Mouse (Mus musculus) midbrain, embryonic 16.5 days (tissue): Measurements from ENCODE around the gene Emc8. TPM values are rescaled to one million over a fixed set of nuclear protein-coding genes. Genes with fewer than 3 reads are reported as not detected.

Experiments
- ATAC-seq: fragments of 200-750 bp; cut with Nextera tagmentation; 2 replicates; pipeline ENCODE4 v1.8.0; 2017; ENCODE audit warnings: moderate TSS enrichment
- H3K27ac ChIP-seq: fragments of 300-500 bp; sonication (generic); 2 replicates; pipeline ENCODE4 v1.5.1; 2014; ENCODE audit warnings: mild to moderate bottlenecking, low read length, mixed read lengths
- H3K27me3 ChIP-seq: fragments of 300-500 bp; sonication (generic); 2 replicates; pipeline ENCODE4 v1.6.1; 2014; ENCODE audit warnings: low read depth, low read length, mixed read lengths; ENCODE audit not compliant: control insufficient read depth, insufficient read depth
- H3K36me3 ChIP-seq: fragments of 300-500 bp; sonication (generic); 2 replicates; pipeline ENCODE4 v1.6.1; 2014; ENCODE audit warnings: mild to moderate bottlenecking, low read length, moderate library complexity, mixed read lengths; ENCODE audit not compliant: control insufficient read depth, insufficient read depth
- H3K4me1 ChIP-seq: fragments of 300-500 bp; sonication (generic); 2 replicates; pipeline ENCODE4 v1.6.1; 2014; ENCODE audit warnings: mild to moderate bottlenecking, low read length, mixed read lengths; ENCODE audit not compliant: control insufficient read depth, insufficient read depth
- H3K4me2 ChIP-seq: fragments of 300-500 bp; sonication (generic); 2 replicates; pipeline ENCODE4 v1.6.1; 2014; ENCODE audit warnings: mild to moderate bottlenecking, low read length, mixed read lengths
- H3K4me3 ChIP-seq: fragments of 300-500 bp; sonication (generic); 2 replicates; pipeline ENCODE4 v1.5.1; 2014; ENCODE audit warnings: low read depth, mild to moderate bottlenecking, low read length, moderate library complexity, mixed read lengths
- H3K9ac ChIP-seq: fragments of 300-500 bp; sonication (generic); 2 replicates; pipeline ENCODE4 v1.6.1; 2014; ENCODE audit warnings: low read depth, low read length, mixed read lengths
- H3K9me3 ChIP-seq: fragments of 300-500 bp; sonication (generic); replicated peaks from 2 replicates; pipeline ENCODE4 v1.6.1; 2014; ENCODE audit warnings: mild to moderate bottlenecking, low read length, mixed read lengths; ENCODE audit not compliant: control insufficient read depth, poor library complexity, severe bottlenecking
- WGBS: fragments of 180-500 bp; shearing (Covaris S2); extraction: QIAGEN DNeasy Blood & Tissue Kit; methylation state at CpG from one replicate; pipeline ENCODE4 v1.1.7; 2014; 5-methylcytosine and 5-hydroxymethylcytosine counted together
- polyA plus RNA-seq: library from polyadenylated mRNA; unstranded; fragments of >200 nt; fragmentation: Nextera tagmentation; extraction: Ambion mirVana; gene quantifications from 2 replicates; pipeline ENCODE4 v1.2.1, GENCODE M21; 2015

Gene Emc8
- polyA plus RNA-seq, 1 experiment from 2014 or later = 99.5 TPM

DNA sequence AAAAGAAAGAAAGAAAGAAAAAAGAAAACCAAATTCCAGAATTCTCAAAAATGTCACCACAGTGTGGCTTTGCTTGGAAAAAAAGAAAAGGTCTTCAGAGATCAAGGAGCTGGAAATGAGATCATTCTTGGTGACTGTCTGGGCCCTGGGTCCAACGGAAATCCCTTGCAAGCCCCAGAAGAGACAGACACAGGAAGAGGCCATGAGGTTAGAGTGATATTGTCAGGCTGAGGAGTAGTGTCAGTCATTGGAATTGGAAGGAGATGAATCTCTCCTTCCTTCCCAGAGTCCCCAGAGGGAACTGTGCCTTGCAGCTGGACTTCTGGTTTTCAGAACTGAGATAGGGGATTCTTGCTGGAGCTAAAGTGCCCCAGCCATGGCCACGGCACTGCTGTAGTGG lies 31.2 kb upstream of the Emc8 start:
- no peaks in the 10 kb centered on the region for H3K4me1 ChIP-seq
- WGBS = 75% methylated on average over 2 of the region's 2 CpGs
- no peak overlapping the region for H3K4me3 ChIP-seq
- no peaks in the 10 kb centered on the region; the same call in 1 of the 2 replicates for H3K27me3 ChIP-seq
- ATAC-seq = no peak
- no peak overlapping the region for H3K27ac ChIP-seq
- H3K4me2 ChIP-seq = no peak overlapping the region
- no peak overlapping the region for H3K9ac ChIP-seq
- no peaks in the 10 kb centered on the region for H3K36me3 ChIP-seq
- H3K9me3 ChIP-seq = no peaks in the 10 kb centered on the region

DNA sequence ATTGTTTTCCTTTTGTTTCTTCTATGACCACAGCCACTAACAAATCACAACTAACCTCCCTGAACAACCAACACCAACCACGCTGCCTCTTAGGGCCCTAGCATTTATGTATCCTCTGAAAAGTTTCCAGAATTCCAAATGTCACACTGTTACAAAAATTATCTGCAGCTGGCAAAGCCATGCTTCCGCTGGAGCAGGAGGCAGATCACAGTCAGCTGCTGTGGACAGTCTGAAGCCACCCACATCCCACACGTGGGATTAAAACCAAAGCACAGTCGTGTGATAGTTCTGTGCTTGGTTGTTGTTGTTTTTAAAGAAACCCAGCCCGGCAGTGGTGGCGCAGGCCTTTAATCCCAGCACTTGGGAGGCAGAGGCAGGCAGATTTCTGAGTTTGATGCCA lies 30.7 kb upstream of the Emc8 start:
- H3K4me1 ChIP-seq = no peaks in the 10 kb centered on the region
- no peaks in the 10 kb centered on the region; the same call in 1 of the 2 replicates for H3K27me3 ChIP-seq
- WGBS = 79% methylated on average over 6 of the region's 6 CpGs
- no peaks in the 10 kb centered on the region for H3K9me3 ChIP-seq
- no peak overlapping the region for H3K27ac ChIP-seq
- no peak overlapping the region for H3K9ac ChIP-seq
- no peak for ATAC-seq
- H3K4me3 ChIP-seq = no peak overlapping the region
- no peaks in the 10 kb centered on the region for H3K36me3 ChIP-seq
- no peak overlapping the region for H3K4me2 ChIP-seq

DNA sequence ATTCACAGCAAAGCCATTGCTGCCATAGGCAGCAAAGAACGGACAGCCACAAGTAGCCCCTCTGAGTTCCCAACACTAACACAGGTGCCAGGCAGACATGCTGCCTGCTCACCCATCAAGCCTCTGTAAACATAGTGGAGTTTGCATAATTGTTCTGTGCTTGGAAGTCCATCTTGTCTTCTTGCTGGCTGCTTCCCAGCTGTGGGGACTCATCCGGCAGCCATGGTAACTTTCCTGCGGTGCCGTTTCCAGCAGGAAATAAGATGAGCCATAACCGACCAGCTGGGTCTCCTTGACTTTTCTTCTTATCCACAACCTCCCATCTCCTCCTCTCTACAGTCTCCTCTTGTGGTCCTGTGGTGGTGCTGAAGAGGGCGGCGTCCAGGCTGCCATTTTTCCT lies 30.1 kb upstream of the Emc8 start:
- H3K27ac ChIP-seq = no peak overlapping the region
- ATAC-seq = no peak
- no peak overlapping the region for H3K4me3 ChIP-seq
- no peaks in the 10 kb centered on the region for H3K36me3 ChIP-seq
- H3K27me3 ChIP-seq = no peaks in the 10 kb centered on the region; the same call in 1 of the 2 replicates
- H3K9me3 ChIP-seq = no peaks in the 10 kb centered on the region
- H3K9ac ChIP-seq = no peak overlapping the region
- no peaks in the 10 kb centered on the region for H3K4me1 ChIP-seq
- 81% methylated on average over 7 of the region's 7 CpGs for WGBS
- H3K4me2 ChIP-seq = no peak overlapping the region

DNA sequence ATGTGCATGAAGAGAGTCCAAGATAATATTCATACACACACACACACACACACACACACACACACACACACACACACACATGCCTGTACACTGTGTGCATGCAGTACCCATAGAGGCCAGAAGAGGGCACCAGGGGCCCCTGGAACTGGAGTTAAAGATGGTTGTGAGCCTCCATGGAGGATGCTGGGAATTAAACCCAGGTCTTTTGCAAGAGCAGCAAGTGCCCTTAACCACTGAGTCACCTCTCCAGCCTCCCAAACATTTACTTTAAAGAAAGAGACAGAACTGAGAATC lies 29.6 kb upstream of the Emc8 start:
- no peak for ATAC-seq

DNA sequence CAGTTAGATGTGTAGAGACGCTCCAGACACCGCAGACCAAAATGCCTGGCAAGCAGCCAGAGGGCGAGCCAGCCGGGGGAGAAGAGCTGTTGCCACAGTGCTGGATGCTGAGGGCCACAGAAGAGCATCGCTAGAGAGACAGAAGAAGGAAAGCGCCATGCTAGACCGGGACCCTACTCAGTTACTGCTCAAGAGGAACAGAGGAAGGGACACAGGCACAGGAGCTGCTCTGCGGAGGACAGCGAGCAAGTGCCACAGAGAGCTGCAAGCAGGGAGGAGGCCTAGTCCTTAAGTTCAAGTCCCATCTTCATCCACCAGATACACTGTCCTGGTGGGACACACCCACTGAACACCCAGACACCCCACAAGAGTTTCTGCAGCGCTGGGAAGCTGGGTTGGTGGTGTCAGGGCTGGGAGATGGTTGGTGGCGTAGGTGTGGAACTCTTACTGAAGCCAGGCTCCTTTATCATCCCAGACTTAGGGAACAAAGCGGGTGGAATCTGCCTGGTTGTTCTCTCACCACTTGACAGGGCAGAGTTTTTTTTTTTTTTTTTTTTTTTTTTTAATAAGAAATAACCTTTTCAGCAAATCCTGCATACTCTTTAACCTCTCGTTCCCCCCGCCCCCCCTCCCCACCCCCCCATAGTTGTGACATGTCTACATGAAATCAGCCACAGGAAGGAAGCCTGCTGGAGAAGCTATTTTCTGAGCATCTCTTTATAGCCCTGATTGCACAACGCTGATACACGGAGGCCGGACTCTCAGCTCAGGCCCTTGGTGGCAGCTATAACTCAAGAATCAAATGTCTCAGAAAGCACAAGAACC lies 29.0 kb upstream of the Emc8 start:
- Histone ChIP-seq H3K9me3 (no peaks in the 10 kb centered on the region), H3K27me3 (no peaks in the 10 kb centered on the region; the same call in 1 of the 2 replicates), H3K4me1 (no peaks in the 10 kb centered on the region), H3K36me3 (no peaks in the 10 kb centered on the region), H3K4me2 (no peak overlapping the region), H3K4me3 (no peak overlapping the region), H3K27ac (no peak overlapping the region), H3K9ac (no peak overlapping the region)
- 76% methylated on average over 17 of the region's 17 CpGs for WGBS
- ATAC-seq = no peak

More for the DNA sequence above, 29.6 kb upstream of the Emc8 start:
- Histone ChIP-seq H3K27me3 (no peaks in the 10 kb centered on the region; the same call in 1 of the 2 replicates), H3K4me1 (no peaks in the 10 kb centered on the region), H3K4me3 (no peak overlapping the region), H3K9me3 (no peaks in the 10 kb centered on the region), H3K27ac (no peak overlapping the region), H3K9ac (no peak overlapping the region), H3K36me3 (no peaks in the 10 kb centered on the region), H3K4me2 (no peak overlapping the region)

DNA sequence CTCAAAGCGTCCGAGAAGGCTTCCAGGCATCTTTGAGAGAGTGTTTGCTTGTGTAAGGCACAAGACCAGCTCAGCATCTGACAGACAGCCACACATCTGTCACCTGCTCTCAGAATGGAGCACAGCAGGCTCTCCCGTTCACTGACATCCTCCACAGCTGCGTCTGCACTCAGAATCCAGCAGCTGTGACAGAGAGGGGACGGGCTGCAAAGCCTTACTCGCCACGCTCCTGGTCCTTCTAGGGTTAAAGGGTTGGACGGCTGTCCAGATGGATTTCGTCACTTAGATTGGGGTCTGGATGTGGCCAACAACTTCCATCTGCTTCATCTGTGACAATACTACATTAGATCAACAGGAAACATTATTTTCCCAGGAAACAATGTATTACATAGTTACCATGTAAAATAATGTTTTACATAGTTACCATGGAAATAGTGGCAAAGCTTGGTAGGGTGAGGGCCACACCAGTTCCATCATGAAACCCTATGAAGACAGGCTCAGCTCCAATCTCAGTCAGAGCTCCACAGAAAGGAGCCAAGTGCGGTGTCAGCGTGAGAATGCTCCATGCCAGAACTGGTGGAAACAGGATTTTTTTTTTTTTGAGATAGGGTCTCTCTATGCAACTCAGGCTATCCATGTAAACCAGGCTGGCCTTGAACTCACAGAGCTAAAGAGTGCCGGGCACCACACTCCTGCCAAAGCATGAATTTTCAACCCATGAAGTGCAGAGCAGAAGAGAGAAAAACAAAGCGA lies 28.2 kb upstream of the Emc8 start:
- Histone ChIP-seq H3K9me3 (no peaks in the 10 kb centered on the region), H3K4me1 (no peaks in the 10 kb centered on the region), H3K9ac (no peak overlapping the region), H3K27ac (no peak overlapping the region), H3K4me3 (no peak overlapping the region), H3K4me2 (no peak overlapping the region), H3K36me3 (no peaks in the 10 kb centered on the region), H3K27me3 (no peaks in the 10 kb centered on the region; the same call in 1 of the 2 replicates)
- 52% methylated on average over 13 of the region's 13 CpGs for WGBS
- no peak for ATAC-seq

DNA sequence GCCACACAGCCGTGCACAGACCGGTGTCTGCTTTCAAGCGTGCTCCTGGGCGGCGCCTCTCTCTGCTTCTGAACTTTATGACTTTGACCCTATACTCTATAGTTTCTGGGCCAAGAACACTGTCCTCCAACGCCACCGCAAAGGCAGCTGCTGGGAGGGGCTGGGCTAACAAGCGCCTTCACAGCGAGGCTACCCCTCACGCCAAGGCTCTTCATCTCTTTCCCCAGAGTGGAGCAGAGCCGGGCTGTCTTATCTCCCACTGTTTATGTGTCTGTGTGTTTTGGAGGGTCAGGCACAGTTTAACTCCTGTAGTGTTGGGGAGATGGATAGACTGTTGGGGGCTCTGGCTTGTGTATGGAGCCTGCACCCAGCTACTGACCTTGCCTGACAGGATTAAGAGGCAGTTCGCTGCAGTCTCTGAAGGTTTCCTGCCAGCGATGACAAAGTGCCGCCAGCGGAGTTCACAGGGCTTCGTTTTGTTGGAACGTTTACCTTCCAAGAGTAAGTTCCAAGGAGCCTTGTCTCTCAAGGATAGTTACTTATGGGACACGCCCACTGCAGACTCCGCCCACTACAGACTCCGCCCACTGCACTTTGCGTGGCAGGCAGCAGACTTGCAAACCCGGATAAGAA lies 25.6 kb upstream of the Emc8 start:
- 55% methylated on average over 22 of the region's 22 CpGs for WGBS
- no peak for ATAC-seq
- no peaks in the 10 kb centered on the region for H3K36me3 ChIP-seq
- no peaks in the 10 kb centered on the region for H3K27me3 ChIP-seq
- H3K4me1 ChIP-seq = no peaks in the 10 kb centered on the region
- H3K27ac ChIP-seq = no peak overlapping the region
- H3K9me3 ChIP-seq = no peaks in the 10 kb centered on the region
- no peak overlapping the region for H3K4me3 ChIP-seq
- H3K9ac ChIP-seq = no peak overlapping the region
- H3K4me2 ChIP-seq = no peak overlapping the region

DNA sequence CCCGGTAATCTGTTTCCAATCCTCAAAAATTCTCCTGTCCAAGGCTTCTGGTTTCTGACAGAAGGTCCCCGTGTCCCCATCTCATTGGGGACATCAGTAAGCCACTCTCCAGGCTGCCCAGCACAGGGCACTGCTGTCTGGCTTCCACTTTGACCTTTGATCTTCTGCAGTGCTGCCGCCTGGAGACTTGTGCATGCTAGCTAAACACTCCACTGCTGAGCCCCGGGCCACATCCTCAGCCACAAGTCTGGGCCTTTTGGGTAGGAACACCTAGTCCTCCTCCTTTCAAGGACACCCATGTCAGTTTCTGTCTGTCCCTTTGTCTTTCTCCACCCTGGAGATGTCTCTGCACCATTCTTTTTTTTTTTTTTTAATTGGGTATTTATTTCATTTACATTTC lies 24.6 kb upstream of the Emc8 start:
- ATAC-seq = no peak
- Histone ChIP-seq H3K4me1 (no peaks in the 10 kb centered on the region), H3K9me3 (no peaks in the 10 kb centered on the region), H3K9ac (no peak overlapping the region), H3K27me3 (no peaks in the 10 kb centered on the region), H3K27ac (no peak overlapping the region), H3K4me2 (no peak overlapping the region), H3K36me3 (no peaks in the 10 kb centered on the region), H3K4me3 (no peak overlapping the region)
- 81% methylated on average over 4 of the region's 4 CpGs for WGBS

DNA sequence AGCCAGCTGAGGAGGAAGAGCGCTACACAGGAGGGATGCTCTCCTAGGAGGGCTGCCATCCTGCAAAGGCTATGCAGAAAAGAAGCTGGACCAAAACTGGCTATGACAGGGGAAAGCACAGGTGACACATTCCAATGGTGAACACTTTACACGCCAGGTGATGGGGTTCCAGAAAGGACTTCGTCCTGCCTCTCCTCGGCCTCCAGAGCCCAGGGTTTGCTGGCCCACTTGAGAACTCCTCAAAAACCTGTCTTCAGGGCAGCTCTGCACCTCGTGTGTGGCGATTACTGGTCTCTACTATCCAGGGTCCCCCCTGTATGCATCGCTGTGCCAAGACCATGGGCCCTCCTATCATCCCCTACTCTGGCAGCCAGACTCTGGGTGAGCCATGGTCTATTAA lies 20.1 kb upstream of the Emc8 start:
- Histone ChIP-seq H3K4me2 (no peak overlapping the region), H3K27me3 (no peaks in the 10 kb centered on the region), H3K9ac (no peak overlapping the region), H3K4me1 (no peaks in the 10 kb centered on the region), H3K4me3 (no peak overlapping the region), H3K27ac (no peak overlapping the region), H3K9me3 (no peaks in the 10 kb centered on the region), H3K36me3 (no peaks in the 10 kb centered on the region)
- 86% methylated on average over 7 of the region's 7 CpGs for WGBS
- ATAC-seq = no peak
